Mouse (Mus musculus) hindbrain, embryonic 14.5 days (tissue): Measurements from ENCODE around the gene Tesk2. TPM values are rescaled to one million over a fixed set of nuclear protein-coding genes. Genes with fewer than 3 reads are reported as not detected.

Experiments
- ATAC-seq: fragments of 200-750 bp; cut with Nextera tagmentation; 2 replicates; pipeline ENCODE4 v1.8.0; 2017; ENCODE audit warnings: moderate number of reproducible peaks, mild to moderate bottlenecking, moderate TSS enrichment, moderate library complexity; ENCODE audit not compliant: low FRiP score
- DNase-seq: peaks from one replicate; pipeline ENCODE4 v3.0.0-alpha.2; 2015; ENCODE audit warnings: low spot score
- H3K27ac ChIP-seq: fragments of 300-500 bp; sonication (generic); 2 replicates; pipeline ENCODE4 v1.5.1; 2014; ENCODE audit warnings: mild to moderate bottlenecking, moderate library complexity
- H3K27me3 ChIP-seq: fragments of 300-500 bp; sonication (generic); 2 replicates; pipeline ENCODE4 v1.6.1; 2014; ENCODE audit warnings: mild to moderate bottlenecking, low read length, mixed read lengths; ENCODE audit not compliant: control insufficient read depth, insufficient read depth
- H3K36me3 ChIP-seq: fragments of 300-500 bp; sonication (generic); replicated peaks from 2 replicates; pipeline ENCODE4 v1.6.1; 2014; ENCODE audit not compliant: control insufficient read depth, insufficient read depth
- H3K4me1 ChIP-seq: fragments of 300-500 bp; sonication (generic); replicated peaks from 2 replicates; pipeline ENCODE4 v1.6.1; 2014; ENCODE audit warnings: antibody characterized with exemption, low read length, mixed read lengths; ENCODE audit not compliant: control insufficient read depth, insufficient read depth
- H3K4me2 ChIP-seq: fragments of 300-500 bp; sonication (generic); replicated peaks from 2 replicates; pipeline ENCODE4 v1.6.1; 2014; ENCODE audit warnings: mild to moderate bottlenecking, moderate library complexity
- H3K4me3 ChIP-seq: fragments of 300-500 bp; sonication (generic); replicated peaks from 2 replicates; pipeline ENCODE4 v1.5.1; 2014; ENCODE audit warnings: mild to moderate bottlenecking, low read length
- H3K9ac ChIP-seq: fragments of 300-500 bp; sonication (generic); 2 replicates; pipeline ENCODE4 v1.6.1; 2014
- H3K9me3 ChIP-seq: fragments of 300-500 bp; sonication (generic); 2 replicates; pipeline ENCODE4 v1.6.1; 2016; ENCODE audit warnings: low read length; ENCODE audit not compliant: control insufficient read depth
- WGBS: fragments of 180-500 bp; shearing (Covaris S2); extraction: QIAGEN DNeasy Blood & Tissue Kit; methylation state at CpG from one replicate; pipeline ENCODE4 v1.1.7; 2014; 5-methylcytosine and 5-hydroxymethylcytosine counted together
- polyA plus RNA-seq: library from polyadenylated mRNA; unstranded; fragments of >200 nt; fragmentation: Nextera tagmentation; extraction: Ambion mirVana; gene quantifications from 2 replicates; pipeline ENCODE4 v1.2.1, GENCODE M21; 2014

Tesk2 gene
- polyA plus RNA-seq, 1 experiment from 2014 or later, result 3.0 TPM

DNA sequence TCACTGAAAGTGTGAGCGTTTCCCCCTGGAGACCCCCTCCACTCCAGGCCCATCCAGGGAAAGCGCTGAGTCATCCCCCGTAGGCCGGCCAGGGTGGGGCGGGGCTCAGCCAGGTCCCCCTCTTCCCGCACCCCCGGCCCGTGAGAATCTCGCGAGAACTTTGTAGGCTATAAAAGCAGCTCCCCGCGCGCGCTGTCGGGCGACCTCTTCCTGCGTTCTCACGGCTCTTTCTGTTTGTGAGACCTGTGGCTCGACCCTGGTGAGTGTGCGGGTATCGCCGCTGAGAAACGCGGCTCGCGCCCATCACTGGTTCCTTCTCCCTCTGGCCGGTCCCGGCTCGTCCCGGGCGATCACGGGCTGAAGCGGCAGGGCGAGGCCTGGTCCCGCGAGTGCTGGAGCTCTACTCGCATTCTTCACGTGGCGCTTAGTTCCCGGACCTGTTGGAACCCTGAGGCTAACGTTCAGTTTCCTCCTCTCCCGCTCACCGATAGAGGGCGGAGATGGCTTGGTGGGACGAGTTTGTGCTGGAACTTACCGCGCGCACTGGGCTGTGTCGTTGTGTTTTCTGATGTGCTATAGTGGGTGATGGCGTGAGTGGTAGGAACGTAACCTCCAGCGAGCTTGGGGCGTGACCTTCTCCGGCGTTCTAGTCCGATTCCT is 35.2 kb upstream of the Tesk2 start, which contains the start of gene Prdx1:
TSS of gene Prdx1 (plus strand) at position 143 of the 660 bp plus-strand sequence.
- Histone ChIP-seq H3K9me3 (no peaks in the 10 kb centered on the region), H3K4me2 (peak within 1 kb of the TSS; percentile 75), H3K36me3 (peaks cover 12% of the 10 kb centered on the region; the same call in 1 of the 2 replicates), H3K27ac (peak within 1 kb of the TSS; percentile 82), H3K27me3 (no peaks in the 10 kb centered on the region), H3K4me3 (peak within 1 kb of the TSS; percentile 57), H3K9ac (peak within 1 kb of the TSS; percentile 61), H3K4me1 (peaks cover 6% of the 10 kb centered on the region; the same call in 1 of the 2 replicates)
- ATAC-seq (peak; percentile 94), DNase-seq (peak; percentile 89)
- under 1% methylated on average over 56 of the region's 56 CpGs for WGBS

DNA sequence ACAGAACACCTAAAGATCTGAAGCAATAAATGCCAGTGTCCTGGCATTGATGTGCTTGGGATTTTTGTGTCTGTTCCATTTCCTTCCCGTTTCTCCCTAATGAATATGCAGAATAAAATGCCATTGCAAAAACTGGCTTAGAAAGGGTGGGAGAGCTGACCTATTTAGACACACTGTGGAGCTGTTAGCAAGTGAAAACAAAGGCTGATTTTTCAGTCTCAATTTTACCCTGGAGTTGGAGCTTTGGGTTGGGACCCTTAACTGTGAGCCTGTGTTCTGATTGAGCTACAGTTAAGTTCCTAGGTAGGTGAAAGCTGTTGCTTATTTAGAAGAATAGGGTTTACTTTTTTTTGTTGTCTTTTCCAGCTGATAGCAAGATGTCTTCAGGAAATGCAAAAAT is 33.7 kb upstream of the Tesk2 start:
- peaks cover 24% of the 10 kb centered on the region for H3K36me3 ChIP-seq
- H3K4me1 ChIP-seq, result peaks cover 6% of the 10 kb centered on the region; the same call in 1 of the 2 replicates
- H3K9ac ChIP-seq, result peak overlapping the region; percentile 61; the same call in 1 of the 2 replicates
- H3K27ac ChIP-seq, result no peak overlapping the region
- 30% methylated on average over 1 of the region's 1 CpGs for WGBS
- no peaks in the 10 kb centered on the region for H3K9me3 ChIP-seq
- H3K4me2 ChIP-seq, result peak overlapping the region; percentile 75
- DNase-seq (no peak), ATAC-seq (no peak)
- no peaks in the 10 kb centered on the region for H3K27me3 ChIP-seq
- peak overlapping the region; percentile 57 for H3K4me3 ChIP-seq

DNA sequence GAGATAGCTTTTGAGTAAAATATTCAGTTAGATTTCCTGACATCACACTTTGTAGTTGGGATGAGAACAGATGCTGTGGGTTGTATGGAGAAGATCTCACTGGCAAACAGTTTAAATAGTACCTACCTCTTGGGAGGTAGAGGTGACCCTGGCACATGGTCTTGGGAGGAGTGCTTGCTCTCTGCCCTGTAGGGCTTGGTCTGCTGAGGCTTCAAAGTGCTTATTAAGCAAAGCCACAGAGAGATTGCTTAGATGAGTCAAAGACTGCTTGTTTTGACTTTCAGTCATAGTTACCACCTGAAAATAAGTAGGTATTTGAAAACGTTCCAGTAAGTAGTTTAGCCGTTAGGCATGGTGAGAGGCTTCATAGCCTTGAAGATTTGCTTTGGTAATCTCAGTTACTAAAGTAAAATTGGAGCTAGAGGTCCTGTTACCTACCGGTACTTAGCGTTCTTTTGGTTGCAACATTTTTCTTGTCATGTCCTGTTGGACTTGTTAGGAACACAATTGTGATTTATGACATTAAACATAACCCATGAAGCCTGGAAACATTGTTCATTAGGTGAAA is 31.4 kb upstream of the Tesk2 start:
- DNase-seq, result no peak
- no peak for ATAC-seq
- Histone ChIP-seq H3K9me3 (no peaks in the 10 kb centered on the region), H3K4me1 (peaks cover 6% of the 10 kb centered on the region; the same call in 1 of the 2 replicates), H3K36me3 (peaks cover 46% of the 10 kb centered on the region), H3K4me3 (no peak overlapping the region), H3K9ac (no peak overlapping the region), H3K27me3 (no peaks in the 10 kb centered on the region), H3K4me2 (no peak overlapping the region), H3K27ac (no peak overlapping the region)
- 94% methylated on average over 4 of the region's 4 CpGs for WGBS

DNA sequence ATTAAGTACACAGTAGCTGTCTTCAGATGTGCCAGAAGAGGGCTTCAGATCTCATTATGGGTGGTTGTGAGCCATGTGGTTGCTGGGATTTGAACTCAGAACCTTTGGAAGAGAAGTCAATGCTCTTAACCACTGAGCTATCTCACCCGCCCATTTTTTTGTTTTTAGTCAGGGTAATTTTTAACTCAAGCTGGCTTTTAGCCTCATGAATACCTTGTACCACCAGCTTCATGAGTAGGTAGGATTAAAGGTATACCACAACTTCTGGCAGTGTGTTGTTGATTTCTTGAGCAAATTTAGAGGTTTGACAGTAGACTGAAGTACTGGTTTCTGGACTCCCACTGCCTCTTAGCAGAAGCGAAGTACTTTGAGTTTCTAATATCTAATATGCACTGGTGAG is 28.6 kb upstream of the Tesk2 start:
- no peak overlapping the region for H3K4me2 ChIP-seq
- H3K4me3 ChIP-seq, result no peak overlapping the region
- no peak overlapping the region for H3K27ac ChIP-seq
- DNase-seq (no peak), ATAC-seq (no peak)
- H3K4me1 ChIP-seq, result no peaks in the 10 kb centered on the region
- H3K9ac ChIP-seq, result no peak overlapping the region
- 97% methylated on average over 2 of the region's 2 CpGs for WGBS
- H3K36me3 ChIP-seq, result peaks cover 72% of the 10 kb centered on the region
- no peaks in the 10 kb centered on the region for H3K9me3 ChIP-seq
- H3K27me3 ChIP-seq, result no peaks in the 10 kb centered on the region

DNA sequence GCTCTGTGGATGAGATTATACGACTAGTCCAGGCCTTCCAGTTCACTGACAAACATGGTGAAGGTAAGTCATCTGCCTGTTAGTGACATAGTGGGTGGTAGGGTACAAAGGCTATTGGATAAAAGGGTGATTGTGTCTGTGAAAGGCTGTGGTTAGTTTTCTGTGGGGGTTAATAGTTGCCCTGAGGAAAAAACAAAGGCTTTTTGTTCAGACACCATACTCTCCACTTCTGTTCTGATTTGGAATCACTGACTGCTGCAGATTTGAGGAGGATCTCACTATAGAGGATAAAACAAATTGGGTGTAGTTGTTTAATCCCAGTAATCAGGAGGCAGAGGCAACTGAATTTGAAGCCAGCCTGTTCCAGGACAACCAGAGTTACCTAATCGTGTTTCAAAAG is 27.0 kb upstream of the Tesk2 start:
- Histone ChIP-seq H3K9me3 (no peaks in the 10 kb centered on the region), H3K27me3 (no peaks in the 10 kb centered on the region), H3K9ac (no peak overlapping the region), H3K4me1 (no peaks in the 10 kb centered on the region), H3K36me3 (peaks cover 76% of the 10 kb centered on the region), H3K27ac (no peak overlapping the region), H3K4me2 (no peak overlapping the region), H3K4me3 (no peak overlapping the region)
- 86% methylated on average over 2 of the region's 2 CpGs for WGBS
- ATAC-seq, result no peak
- no peak for DNase-seq

DNA sequence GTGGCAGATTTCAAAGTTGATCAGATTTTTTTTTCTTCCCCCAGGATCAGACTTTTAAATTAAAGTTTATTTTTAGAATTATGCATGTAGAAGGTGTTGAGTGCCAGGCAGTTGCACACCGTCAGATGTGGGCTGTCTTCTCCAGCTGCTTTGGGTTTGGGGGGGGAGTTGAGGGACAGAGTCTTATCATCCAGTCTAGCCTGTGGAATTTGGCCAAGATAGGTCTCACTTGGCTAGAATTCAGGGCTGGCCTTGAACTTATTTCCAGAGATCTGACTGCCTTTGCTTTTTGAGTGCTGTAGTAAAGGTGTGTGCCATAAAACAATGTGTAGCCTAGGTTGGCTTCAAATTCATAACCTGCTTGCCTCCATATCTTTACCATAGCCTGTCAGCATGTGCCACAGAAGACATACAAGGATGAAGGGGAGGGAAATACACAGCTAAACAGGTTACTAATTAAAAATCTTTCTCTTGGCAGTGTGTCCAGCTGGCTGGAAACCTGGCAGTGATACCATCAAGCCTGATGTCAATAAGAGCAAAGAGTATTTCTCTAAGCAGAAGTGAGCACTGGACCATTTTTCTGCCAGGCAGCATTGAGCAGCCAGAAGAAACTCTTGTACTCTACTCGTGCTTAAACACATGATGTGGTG is 21.9 kb upstream of the Tesk2 start:
- Histone ChIP-seq H3K27ac (no peak overlapping the region), H3K27me3 (no peaks in the 10 kb centered on the region), H3K36me3 (peaks cover 61% of the 10 kb centered on the region), H3K9me3 (no peaks in the 10 kb centered on the region), H3K9ac (no peak overlapping the region), H3K4me3 (no peak overlapping the region), H3K4me2 (no peak overlapping the region), H3K4me1 (no peaks in the 10 kb centered on the region)
- DNase-seq (no peak), ATAC-seq (no peak)
- WGBS, result 90% methylated on average over 2 of the region's 2 CpGs

DNA sequence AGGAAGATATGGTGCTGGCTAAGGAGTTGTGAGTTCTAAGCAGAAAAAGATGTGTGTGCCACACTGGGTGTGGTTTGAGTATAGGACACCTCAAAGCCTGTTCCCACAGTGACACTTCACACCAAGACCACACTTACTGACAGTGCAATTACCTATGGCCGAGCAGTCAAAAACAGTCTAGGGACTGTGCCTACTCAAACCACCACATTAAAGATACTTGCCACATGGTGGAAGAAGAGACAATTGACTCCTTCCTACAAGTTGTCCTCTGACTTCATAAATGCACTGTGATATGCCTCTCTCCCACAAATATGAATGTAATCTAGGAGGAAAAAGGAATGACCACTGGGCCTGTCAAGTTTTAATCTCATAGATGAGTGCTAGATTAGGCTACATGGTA is 19.8 kb upstream of the Tesk2 start:
- Histone ChIP-seq H3K27ac (no peak overlapping the region), H3K4me2 (no peak overlapping the region), H3K9me3 (no peaks in the 10 kb centered on the region), H3K36me3 (peaks cover 40% of the 10 kb centered on the region), H3K9ac (no peak overlapping the region), H3K27me3 (no peaks in the 10 kb centered on the region), H3K4me1 (no peaks in the 10 kb centered on the region), H3K4me3 (no peak overlapping the region)
- DNase-seq (no peak), ATAC-seq (no peak)
- WGBS, result 79% methylated on average over 1 of the region's 1 CpGs

DNA sequence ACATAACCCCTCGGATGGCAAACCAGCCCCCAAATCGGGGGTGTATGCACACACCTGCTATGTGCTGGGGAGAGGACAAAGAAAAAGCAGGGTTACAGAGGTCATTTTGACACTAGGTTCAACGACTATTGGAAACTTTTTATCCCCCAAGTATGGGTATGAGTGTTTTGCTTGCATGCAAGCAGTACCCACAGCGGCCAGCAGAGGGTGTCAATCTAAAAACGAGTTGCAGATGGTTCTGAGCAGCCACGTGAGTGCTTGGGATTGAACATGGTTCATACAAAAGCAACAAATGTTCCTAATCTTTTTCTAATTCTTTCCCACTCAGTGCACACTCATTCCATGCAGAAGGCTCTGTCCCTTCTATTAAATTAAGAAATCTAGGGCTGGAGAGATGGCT is 16.9 kb upstream of the Tesk2 start:
- ATAC-seq (no peak), DNase-seq (peak; percentile 59)
- H3K9ac ChIP-seq, result no peak overlapping the region
- no peak overlapping the region for H3K4me2 ChIP-seq
- peaks cover 26% of the 10 kb centered on the region for H3K36me3 ChIP-seq
- peaks cover 6% of the 10 kb centered on the region; the same call in 1 of the 2 replicates for H3K4me1 ChIP-seq
- H3K27ac ChIP-seq, result no peak overlapping the region
- H3K9me3 ChIP-seq, result no peaks in the 10 kb centered on the region
- H3K27me3 ChIP-seq, result no peaks in the 10 kb centered on the region
- H3K4me3 ChIP-seq, result no peak overlapping the region
- WGBS, result 40% methylated on average over 6 of the region's 6 CpGs

DNA sequence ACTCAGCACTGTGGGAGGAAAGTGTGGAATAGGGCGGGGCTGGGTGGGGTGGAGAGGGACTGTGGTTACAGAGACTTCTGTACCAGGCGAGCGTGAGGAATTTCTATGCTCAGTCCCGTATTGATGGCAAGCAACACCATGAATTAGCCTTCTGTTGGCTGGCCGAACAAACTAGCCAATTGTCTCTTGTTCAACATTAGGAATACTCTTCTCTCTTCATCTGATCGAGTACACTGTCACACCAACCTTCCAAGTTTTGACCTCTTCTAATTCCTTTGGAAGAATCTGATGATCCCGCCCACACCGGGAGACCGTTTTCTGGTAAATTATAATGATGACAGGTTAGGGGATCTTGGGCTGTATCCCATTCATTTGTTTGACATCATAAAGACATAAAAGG is 13.1 kb upstream of the Tesk2 start:
- DNase-seq, result no peak
- WGBS, result 27% methylated on average over 9 of the region's 9 CpGs

More for the DNA sequence above, 13.1 kb upstream of the Tesk2 start:
- ATAC-seq, result peak; percentile 1; the same call in 1 of the 2 replicates
- H3K27ac ChIP-seq, result no peak overlapping the region
- H3K4me1 ChIP-seq, result peaks cover 8% of the 10 kb centered on the region; the same call in 1 of the 2 replicates
- peaks cover 10% of the 10 kb centered on the region; the same call in 1 of the 2 replicates for H3K36me3 ChIP-seq
- no peaks in the 10 kb centered on the region for H3K27me3 ChIP-seq
- peak overlapping the region; percentile 64 for H3K9ac ChIP-seq
- H3K4me2 ChIP-seq, result peak overlapping the region; percentile 75
- H3K4me3 ChIP-seq, result peak overlapping the region; percentile 53
- H3K9me3 ChIP-seq, result no peaks in the 10 kb centered on the region
